Mouse (Mus musculus) embryonic fibroblast, embryonic 13.5 days (primary cell): ENCODE measurements at regions not wholly inside any gene's neighbourhood (a gene's known extent, or its start where the extent isn't known, plus 50 kb on each side); places are given as distances from the start of the nearest gene placed in this dataset.

Experiments
- H3K27ac ChIP-seq: 2 replicates; pipeline ENCODE4 v1.5.1; 2012; ENCODE audit warnings: low read length, control low read depth, inconsistent platforms; ENCODE audit not compliant: insufficient read depth
- H3K4me1 ChIP-seq: 2 replicates; pipeline ENCODE4 v1.6.1; 2011; ENCODE audit warnings: low read length; ENCODE audit not compliant: control insufficient read depth, insufficient read depth
- H3K4me3 ChIP-seq: 2 replicates; pipeline ENCODE4 v1.5.1; 2011; ENCODE audit warnings: mild to moderate bottlenecking, control low read depth, low read length; ENCODE audit not compliant: insufficient read depth
- CTCF ChIP-seq: IDR thresholded peaks from 2 replicates; pipeline ENCODE4 v1.5.1; 2011; ENCODE audit warnings: mild to moderate bottlenecking, control low read depth, low read length, moderate library complexity, borderline replicate concordance; ENCODE audit not compliant: insufficient read depth
- POLR2A ChIP-seq: IDR thresholded peaks from 2 replicates; pipeline ENCODE4 v1.6.1; 2011; ENCODE audit warnings: low read depth, mild to moderate bottlenecking, control low read depth, low read length, moderate library complexity

DNA sequence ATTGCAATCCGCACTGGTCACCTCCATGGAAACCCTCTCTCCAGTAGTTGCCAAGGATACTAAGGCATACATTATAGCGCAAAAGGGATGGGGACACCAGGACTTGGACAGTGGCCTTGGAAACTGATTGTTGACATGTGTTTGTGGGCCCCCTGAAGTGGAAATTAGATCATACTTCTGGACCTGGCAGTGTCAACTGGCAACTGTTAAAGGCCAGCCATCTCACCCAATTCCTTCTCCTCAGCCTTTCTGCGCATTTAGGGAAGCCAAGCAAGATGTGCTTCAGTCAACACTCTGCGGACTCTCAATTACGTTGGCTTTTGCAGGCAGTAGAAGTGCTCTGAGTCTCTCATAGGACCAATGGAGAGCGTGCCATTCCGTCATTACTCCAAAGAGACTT is 483.2 kb upstream of the Klf4 start:
- no peak overlapping the region for H3K4me3 ChIP-seq
- TF ChIP-seq CTCF (no peak), POLR2A (no peak)
- no peak overlapping the region for H3K27ac ChIP-seq

DNA sequence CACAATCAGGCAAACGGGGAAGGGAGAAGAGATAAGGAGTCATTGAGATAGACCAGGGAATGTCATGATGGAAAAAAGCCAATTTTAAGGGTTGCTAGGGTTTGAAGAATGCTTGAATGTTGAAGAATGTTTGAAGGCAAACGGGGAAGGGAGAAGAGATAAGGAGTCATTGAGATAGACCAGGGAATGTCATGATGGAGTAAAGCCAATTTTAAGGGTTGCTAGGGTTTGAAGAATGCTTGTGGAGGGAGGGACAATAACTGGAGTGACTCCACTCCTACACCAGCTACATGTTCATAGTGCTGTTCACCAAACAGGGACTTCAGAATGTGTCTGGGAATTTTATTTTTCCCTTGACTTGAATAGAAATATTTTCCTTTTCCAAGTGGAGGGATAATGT is 476.0 kb upstream of the Klf4 start:
- TF ChIP-seq CTCF (no peak), POLR2A (no peak)
- Histone ChIP-seq H3K4me3 (no peak overlapping the region), H3K27ac (no peak overlapping the region), H3K4me1 (no peaks in the 10 kb centered on the region)

More for the DNA sequence above, 483.2 kb upstream of the Klf4 start:
- H3K4me1 ChIP-seq, result no peaks in the 10 kb centered on the region

DNA sequence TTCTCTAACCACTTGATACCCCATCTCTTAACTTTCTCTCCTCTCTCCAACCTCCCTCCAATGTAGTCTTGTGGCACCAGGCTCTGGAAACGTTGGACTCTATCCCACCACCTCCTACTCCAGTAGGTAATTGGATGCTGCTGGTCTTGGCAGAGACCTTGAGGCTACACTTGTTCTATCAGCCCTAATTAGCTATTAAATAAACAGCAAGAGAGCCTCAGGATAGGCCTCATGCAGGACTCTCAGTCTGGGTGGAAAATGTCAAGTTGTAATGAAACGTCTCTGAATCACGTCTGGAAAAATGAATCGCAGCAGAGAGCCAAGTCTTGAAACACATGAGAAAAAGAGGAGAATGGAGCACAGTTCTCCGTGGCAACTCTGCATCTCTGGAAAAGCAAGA is 472.0 kb upstream of the Klf4 start:
- Histone ChIP-seq H3K4me1 (no peaks in the 10 kb centered on the region; the same call in 1 of the 2 replicates), H3K4me3 (no peak overlapping the region), H3K27ac (no peak overlapping the region)
- TF ChIP-seq POLR2A (no peak), CTCF (no peak)

DNA sequence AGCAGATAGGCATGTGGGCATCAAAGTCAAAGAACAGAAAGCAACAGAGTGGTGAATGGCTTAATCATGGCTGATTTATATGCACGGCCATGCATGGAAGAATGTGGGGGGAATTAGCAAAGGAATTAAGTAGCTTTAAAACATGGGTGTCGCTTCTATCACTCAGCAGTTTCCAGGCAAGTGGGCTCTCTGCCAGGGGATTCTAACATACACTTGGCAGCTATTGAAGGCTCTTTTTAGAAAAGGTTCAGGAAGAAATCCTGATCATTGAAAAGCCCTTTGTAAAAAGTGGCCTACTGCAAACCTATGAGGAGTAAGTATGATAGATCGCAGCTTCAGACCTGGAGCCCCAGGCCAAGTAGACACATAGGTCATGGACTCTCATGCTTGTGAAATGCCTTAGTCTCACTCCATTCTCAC is 469.1 kb upstream of the Klf4 start:
- TF ChIP-seq POLR2A (no peak), CTCF (no peak)
- Histone ChIP-seq H3K27ac (no peak overlapping the region), H3K4me3 (no peak overlapping the region), H3K4me1 (no peaks in the 10 kb centered on the region; the same call in 1 of the 2 replicates)

DNA sequence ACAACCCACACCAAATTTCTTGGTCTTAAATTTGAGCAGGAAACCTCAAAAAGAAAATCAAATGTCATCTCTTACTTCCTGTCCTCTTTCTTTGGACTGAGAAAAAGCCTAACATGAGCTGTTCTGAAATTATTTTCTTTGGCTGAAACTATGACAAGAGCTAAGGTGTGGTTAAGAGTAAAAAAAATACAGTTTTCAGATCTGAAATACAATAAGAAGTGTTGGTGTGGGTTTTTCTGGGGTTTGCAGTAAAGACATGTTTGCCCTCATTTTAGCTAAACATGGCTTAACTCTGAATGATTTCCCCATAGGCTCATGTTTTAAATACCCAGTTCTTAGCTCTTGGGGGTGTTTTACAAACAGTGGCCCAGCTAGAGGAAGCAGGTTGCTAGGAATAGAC is 451.8 kb upstream of the Klf4 start:
- Histone ChIP-seq H3K4me1 (no peaks in the 10 kb centered on the region), H3K4me3 (no peak overlapping the region), H3K27ac (no peak overlapping the region)
- no peak for TF ChIP-seq CTCF
- no peak for TF ChIP-seq POLR2A

DNA sequence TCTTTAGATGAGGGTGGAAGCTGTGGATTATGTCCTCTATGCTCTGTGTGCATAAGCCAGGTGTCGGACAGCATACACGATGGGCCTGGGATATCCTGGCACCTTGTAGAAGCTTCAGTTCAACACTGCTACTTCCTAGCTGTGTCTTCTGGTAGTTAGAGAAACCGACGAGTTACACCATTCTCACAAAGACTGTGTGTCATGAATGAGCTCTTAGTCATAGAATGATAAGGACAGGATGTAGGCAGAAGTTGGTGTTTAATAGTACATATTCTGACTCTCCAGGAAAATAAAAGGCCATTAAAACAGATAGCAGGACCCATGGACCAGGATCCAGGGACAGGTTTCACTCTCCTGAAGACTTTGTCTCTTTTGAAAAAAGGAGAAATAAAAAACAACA is 446.3 kb upstream of the Klf4 start:
- H3K4me3 ChIP-seq, result no peak overlapping the region
- no peak for TF ChIP-seq POLR2A
- TF ChIP-seq CTCF, result no peak
- H3K27ac ChIP-seq, result no peak overlapping the region
- no peaks in the 10 kb centered on the region for H3K4me1 ChIP-seq

DNA sequence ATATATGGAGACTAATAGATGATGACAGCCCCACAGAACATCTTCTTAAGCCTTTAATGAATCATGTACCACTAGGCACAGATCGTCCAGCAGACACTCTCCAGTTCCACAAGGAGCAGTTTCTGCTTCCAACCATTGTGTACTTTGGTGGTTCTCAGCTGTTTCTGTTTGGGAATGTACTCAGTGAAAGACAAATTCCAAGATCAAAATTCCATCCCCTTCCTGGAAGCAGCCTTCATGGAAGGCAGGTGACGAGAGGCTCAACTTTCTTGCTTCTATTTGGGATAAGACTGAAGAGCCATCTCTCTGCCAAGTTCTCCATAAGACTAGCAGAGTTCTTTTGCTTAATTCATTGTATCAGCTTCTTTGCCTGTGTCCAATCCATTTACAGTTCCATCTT is 444.0 kb upstream of the Klf4 start:
- Histone ChIP-seq H3K4me1 (no peaks in the 10 kb centered on the region), H3K4me3 (no peak overlapping the region), H3K27ac (no peak overlapping the region)
- TF ChIP-seq CTCF, result no peak
- no peak for TF ChIP-seq POLR2A

DNA sequence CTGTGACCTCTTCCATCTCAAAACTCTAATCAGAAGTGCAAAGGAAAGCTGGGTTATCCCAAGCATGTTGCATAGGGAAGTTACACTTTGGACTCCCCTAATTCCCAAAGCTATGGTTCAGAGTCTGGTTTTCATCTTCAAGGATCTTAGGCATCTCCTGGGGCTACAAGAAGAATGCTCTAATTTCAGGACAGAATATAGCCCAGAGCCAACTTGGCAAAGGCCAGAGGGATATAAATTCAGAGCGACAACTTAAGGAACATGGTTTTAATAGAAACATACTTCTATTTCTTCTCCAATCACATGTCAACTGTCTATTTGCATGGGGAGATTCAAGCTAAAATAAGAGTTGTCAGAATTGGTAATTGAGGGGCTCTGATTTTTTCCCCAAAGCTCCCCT is 441.4 kb upstream of the Klf4 start:
- peaks cover 2% of the 10 kb centered on the region for H3K4me1 ChIP-seq
- H3K27ac ChIP-seq, result no peak overlapping the region
- TF ChIP-seq POLR2A (no peak), CTCF (no peak)
- no peak overlapping the region for H3K4me3 ChIP-seq

DNA sequence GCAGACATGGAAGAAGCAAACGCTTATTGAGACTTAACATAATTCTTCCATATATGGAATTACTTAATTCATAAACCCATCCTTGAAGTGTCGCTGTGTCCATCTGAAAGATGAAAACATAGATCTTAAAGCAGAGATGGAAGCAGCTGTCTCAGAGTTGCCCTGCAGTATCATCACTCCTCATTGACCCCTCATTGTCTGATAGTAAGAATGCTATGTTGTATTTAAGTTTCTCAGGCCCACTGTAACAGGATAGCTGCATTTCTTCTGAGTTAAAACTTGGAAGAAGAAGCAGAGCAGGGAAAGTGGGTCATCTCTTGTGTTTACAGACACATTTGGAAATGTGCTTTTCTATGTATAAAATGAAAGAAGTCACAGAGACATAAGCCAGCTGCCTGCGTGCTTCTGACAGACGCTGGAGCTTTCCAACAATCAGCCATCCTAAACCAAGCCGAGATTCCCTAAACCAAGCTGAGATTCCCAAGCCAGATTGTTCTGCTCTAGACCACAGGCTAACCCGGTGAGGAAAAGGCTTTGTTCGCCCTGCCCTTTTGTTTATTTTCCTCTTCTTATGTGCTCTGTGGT is 440.1 kb upstream of the Klf4 start:
- Histone ChIP-seq H3K27ac (no peak overlapping the region), H3K4me1 (peaks cover 2% of the 10 kb centered on the region), H3K4me3 (no peak overlapping the region)
- TF ChIP-seq POLR2A (no peak), CTCF (no peak)

DNA sequence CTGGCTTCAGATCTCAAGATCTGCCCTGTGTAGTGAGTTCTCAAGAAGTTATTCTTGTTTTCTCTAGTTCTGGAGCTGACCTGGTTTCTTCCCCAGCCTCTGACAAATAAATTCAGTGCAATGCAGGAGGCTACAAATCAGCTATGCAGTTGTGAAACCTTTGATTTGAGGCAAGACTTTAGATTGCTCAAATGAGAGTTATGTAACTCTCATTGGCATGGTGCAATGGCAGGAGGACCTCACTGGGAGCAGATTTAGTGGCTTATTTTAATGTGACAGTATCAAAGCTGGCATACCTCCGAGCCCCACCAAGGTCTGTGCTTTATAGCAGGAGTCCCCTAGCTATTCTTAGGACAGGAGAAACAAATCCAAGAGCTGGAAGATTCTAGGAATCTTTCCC is 427.8 kb upstream of the Klf4 start:
- Histone ChIP-seq H3K4me1 (no peaks in the 10 kb centered on the region; the same call in 1 of the 2 replicates), H3K4me3 (no peak overlapping the region)
- no peak for TF ChIP-seq POLR2A
- TF ChIP-seq CTCF, result no peak

DNA sequence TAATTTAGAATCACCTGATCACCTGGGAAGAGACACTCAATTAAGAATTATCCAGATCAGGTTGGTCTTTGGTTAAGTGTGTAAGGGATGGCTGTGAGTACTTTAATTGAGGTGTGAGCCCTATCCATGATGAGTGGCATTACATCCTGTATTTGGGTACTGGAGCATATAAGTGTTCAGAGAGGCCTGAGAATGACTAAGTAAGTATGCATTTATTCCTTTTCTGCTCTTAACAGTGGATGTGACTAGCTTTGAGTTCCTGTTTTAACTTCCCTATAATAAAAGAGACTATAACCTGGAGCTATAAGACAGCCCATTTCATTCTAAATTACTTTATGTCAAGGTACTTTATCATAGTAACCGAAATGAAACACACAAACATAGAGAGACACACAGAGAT is 421.4 kb upstream of the Klf4 start:
- TF ChIP-seq CTCF, result no peak
- TF ChIP-seq POLR2A, result no peak
- Histone ChIP-seq H3K27ac (no peak overlapping the region), H3K4me1 (no peaks in the 10 kb centered on the region; the same call in 1 of the 2 replicates), H3K4me3 (no peak overlapping the region)

More for the DNA sequence above, 427.8 kb upstream of the Klf4 start:
- H3K27ac ChIP-seq, result no peak overlapping the region
